Mouse (Mus musculus) cerebellum, adult 11-12 months (tissue): ENCODE data around the gene Efcab7.

Source experiments
- DNase-seq: peaks from one replicate; pipeline ENCODE4 v3.0.0; 2022

The Efcab7 gene

GRCm38 (mm10) chr4:99829094-99830073 is at the start of gene Efcab7:
Efcab7 (plus strand) TSS chr4:99829198.
- peak; percentile 83 for DNase-seq

- no peak for DNase-seq
Measured at GRCm38 (mm10) chr4:99792365-99792764, 36.6 kb upstream of the Efcab7 start.

- no peak for DNase-seq
Measured at GRCm38 (mm10) chr4:99816697-99817460, 12.1 kb upstream of the Efcab7 start.

GRCm38 (mm10) chr4:99828337-99828736 is 661 bp upstream of the Efcab7 start:
- no peak for DNase-seq

- no peak for DNase-seq
Measured at GRCm38 (mm10) chr4:99828739-99829093, 282 bp upstream of the Efcab7 start.

- no peak for DNase-seq
Measured at GRCm38 (mm10) chr4:99881882-99882281, 52.9 kb downstream of the Efcab7 start.

GRCm38 (mm10) chr4:99882405-99882804 is 53.4 kb downstream of the Efcab7 start:
- no peak for DNase-seq

- no peak for DNase-seq
Measured at GRCm38 (mm10) chr4:99913894-99914451, 85.0 kb downstream of the Efcab7 start.

GRCm38 (mm10) chr4:99926380-99926779 is 97.4 kb downstream of the Efcab7 start:
- DNase-seq: no peak

GRCm38 (mm10) chr4:99928521-99928920 is 99.5 kb downstream of the Efcab7 start:
- no peak for DNase-seq

GRCm38 (mm10) chr4:99929149-99929612 is 100.2 kb downstream of the Efcab7 start, which contains the start of gene Pgm1:
Pgm1 (plus strand) TSS chr4:99929414.
- DNase-seq: peak; percentile 91

GRCm38 (mm10) chr4:99929613-99930517 is 100.9 kb downstream of the Efcab7 start, which contains the start of gene Itgb3bp:
Itgb3bp (minus strand) TSS chr4:99929813.
- peak; percentile 86 for DNase-seq

- DNase-seq: peak; percentile 31
Measured at GRCm38 (mm10) chr4:99930518-99931239, 101.7 kb downstream of the Efcab7 start.

- DNase-seq: no peak
Measured at GRCm38 (mm10) chr4:99931240-99931580, 102.2 kb downstream of the Efcab7 start.

- DNase-seq: no peak
Measured at GRCm38 (mm10) chr4:99931807-99932206, 102.8 kb downstream of the Efcab7 start.

GRCm38 (mm10) chr4:99934859-99935258 is 105.9 kb downstream of the Efcab7 start:
- DNase-seq: no peak

- no peak for DNase-seq
Measured at GRCm38 (mm10) chr4:99936278-99936677, 107.3 kb downstream of the Efcab7 start.

- DNase-seq: no peak
Measured at GRCm38 (mm10) chr4:99939711-99940505, 110.9 kb downstream of the Efcab7 start.

GRCm38 (mm10) chr4:99941655-99942414 is 112.8 kb downstream of the Efcab7 start:
- no peak for DNase-seq

- no peak for DNase-seq
Measured at GRCm38 (mm10) chr4:99944606-99945005, 115.6 kb downstream of the Efcab7 start.
